Mouse (Mus musculus): ENCODE results near the gene Zfp827. TPM values are rescaled to one million over a fixed set of nuclear protein-coding genes. Genes with fewer than 3 reads are reported as not detected.

The Zfp827 gene
- total RNA-seq, 2 experiments from 2014 or later, result 32.3 to 33.5 TPM

- no peak for DNase-seq (ENCODE audit: low spot score in 2 of 2)
- TF ChIP-seq CTCF (conservative IDR thresholded peaks at IDR 0.05), result no peak
- Histone ChIP-seq H3K4me3 (no peak overlapping the region), H3K27ac (no peak overlapping the region)
Observed at GRCm38 (mm10) chr8:79139614-79140013, 111.4 kb downstream of the Zfp827 start.

GRCm38 (mm10) chr8:79140981-79141380 is 112.7 kb downstream of the Zfp827 start:
- H3K27ac ChIP-seq, result peak overlapping the region; percentile 46
- H3K4me3 ChIP-seq, result no peak overlapping the region; the same call in 1 of the 2 replicates
- DNase-seq (ENCODE audit: low spot score in 2 of 2), result peak; percentile 72
- TF ChIP-seq CTCF (conservative IDR thresholded peaks at IDR 0.05), result no peak

- Histone ChIP-seq H3K27ac (peak overlapping the region; percentile 46; the same call in 1 of the 2 replicates), H3K4me3 (no peak overlapping the region; the same call in 1 of the 2 replicates)
- TF ChIP-seq CTCF (conservative IDR thresholded peaks at IDR 0.05), result no peak
- peak; percentile 34 to 63 for DNase-seq (ENCODE audit: low spot score in 2 of 2)
Observed at GRCm38 (mm10) chr8:79141592-79141991, 113.4 kb downstream of the Zfp827 start.

- TF ChIP-seq CTCF (conservative IDR thresholded peaks at IDR 0.05), result no peak
- no peak for DNase-seq (ENCODE audit: low spot score in 2 of 2)
- Histone ChIP-seq H3K4me3 (no peak overlapping the region), H3K27ac (no peak overlapping the region)
Observed at GRCm38 (mm10) chr8:79143729-79144128, 115.5 kb downstream of the Zfp827 start.

- no peak for TF ChIP-seq CTCF (conservative IDR thresholded peaks at IDR 0.05)
- DNase-seq (ENCODE audit: low spot score in 2 of 2), result no peak
- Histone ChIP-seq H3K4me3 (no peak overlapping the region), H3K27ac (no peak overlapping the region)
Observed at GRCm38 (mm10) chr8:79145210-79145609, 117.0 kb downstream of the Zfp827 start.

- Histone ChIP-seq H3K27ac (no peak overlapping the region), H3K4me3 (no peak overlapping the region)
- DNase-seq (ENCODE audit: low spot score in 2 of 2), result no peak
- no peak for TF ChIP-seq CTCF (conservative IDR thresholded peaks at IDR 0.05)
Observed at GRCm38 (mm10) chr8:79145626-79146025, 117.4 kb downstream of the Zfp827 start.

GRCm38 (mm10) chr8:79148799-79149198 is 120.6 kb downstream of the Zfp827 start:
- DNase-seq (ENCODE audit: low spot score in 2 of 2), result no peak
- Histone ChIP-seq H3K27ac (no peak overlapping the region), H3K4me3 (no peak overlapping the region)
- TF ChIP-seq CTCF (conservative IDR thresholded peaks at IDR 0.05), result no peak

GRCm38 (mm10) chr8:79149880-79150279 is 121.6 kb downstream of the Zfp827 start:
- TF ChIP-seq CTCF (conservative IDR thresholded peaks at IDR 0.05), result no peak
- no peak for DNase-seq (ENCODE audit: low spot score in 2 of 2)
- Histone ChIP-seq H3K4me3 (no peak overlapping the region), H3K27ac (no peak overlapping the region)

GRCm38 (mm10) chr8:79150544-79151192 is 122.4 kb downstream of the Zfp827 start:
- H3K4me3 ChIP-seq, result no peak overlapping the region
- no peak overlapping the region for H3K27ac ChIP-seq
- no peak for DNase-seq (ENCODE audit: low spot score in 2 of 2)
- no peak for TF ChIP-seq CTCF (conservative IDR thresholded peaks at IDR 0.05)

- no peak for TF ChIP-seq CTCF (conservative IDR thresholded peaks at IDR 0.05)
- Histone ChIP-seq H3K4me3 (no peak overlapping the region), H3K27ac (no peak overlapping the region)
- no peak for DNase-seq (ENCODE audit: low spot score in 2 of 2)
Observed at GRCm38 (mm10) chr8:79151644-79152043, 123.4 kb downstream of the Zfp827 start.

GRCm38 (mm10) chr8:79153201-79153600 is 125.0 kb downstream of the Zfp827 start:
- H3K27ac ChIP-seq, result no peak overlapping the region
- DNase-seq (ENCODE audit: low spot score in 2 of 2), result no peak
- TF ChIP-seq CTCF (conservative IDR thresholded peaks at IDR 0.05), result no peak
- no peak overlapping the region for H3K4me3 ChIP-seq

GRCm38 (mm10) chr8:79153637-79154036 is 125.4 kb downstream of the Zfp827 start:
- no peak for DNase-seq (ENCODE audit: low spot score in 2 of 2)
- H3K4me3 ChIP-seq, result no peak overlapping the region
- TF ChIP-seq CTCF (conservative IDR thresholded peaks at IDR 0.05), result no peak
- no peak overlapping the region for H3K27ac ChIP-seq

- no peak overlapping the region for H3K4me3 ChIP-seq
- no peak overlapping the region for H3K27ac ChIP-seq
- no peak for TF ChIP-seq CTCF (conservative IDR thresholded peaks at IDR 0.05)
- no peak for DNase-seq (ENCODE audit: low spot score in 2 of 2)
Observed at GRCm38 (mm10) chr8:79155556-79156161, 127.4 kb downstream of the Zfp827 start.

- no peak for TF ChIP-seq CTCF (conservative IDR thresholded peaks at IDR 0.05)
- H3K27ac ChIP-seq, result no peak overlapping the region
- DNase-seq (ENCODE audit: low spot score in 2 of 2), result no peak
- H3K4me3 ChIP-seq, result no peak overlapping the region
Observed at GRCm38 (mm10) chr8:79157366-79157765, 129.1 kb downstream of the Zfp827 start.

Measured in layer of hippocampus, adult 2 months (tissue).